Mouse (Mus musculus): ENCODE measurements around the gene Cldn16.

DNA sequence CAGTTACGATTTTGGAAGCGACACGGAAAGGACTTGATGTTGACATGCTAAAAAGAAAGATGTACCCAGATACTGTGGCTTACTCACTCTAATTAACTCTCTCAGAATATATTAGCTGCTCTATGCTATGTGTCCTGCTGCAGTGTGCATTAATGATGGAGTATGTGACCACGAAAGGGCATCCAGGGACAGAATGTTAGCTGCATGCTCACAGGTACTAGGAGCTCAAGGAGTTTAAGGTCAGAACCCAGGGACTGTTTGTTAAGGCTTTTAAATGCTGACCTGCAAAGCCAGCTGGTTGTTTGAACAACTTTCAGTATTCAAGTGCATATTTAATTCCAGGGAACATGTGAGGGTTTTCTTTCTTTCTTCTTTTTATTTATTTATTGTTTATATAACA lies 63.7 kb downstream of the Cldn16 start, which contains the start of gene Tmem207:
- TF ChIP-seq POLR2A (IDR thresholded peaks at IDR 0.05; ENCODE audit: low read depth, low read length) (no peak), CTCF (IDR thresholded peaks at IDR 0.05; ENCODE audit: extremely low read depth, insufficient read depth, insufficient read length, insufficient replicate concordance) (no peak)

Data from spleen, adult 2 months (tissue).